Comparison of ENCODE assay signal across 8 mouse cellular contexts in genomic region chrX:36598390-36598810, GRCm38 (mm10). TPM values are rescaled to one million over a fixed set of nuclear protein-coding genes. Genes with fewer than 3 reads are reported as not detected.
A peak's percentile ranks its signal among the peaks of the same experiment; 100 is the strongest.
DNase-seq lines count a peak whose midpoint lies in the region; ATAC-seq and TF ChIP-seq lines count a peak whose summit lies in the region.

No protein-coding gene starts in this region.

- no peaks in the 10 kb centered on the region for H3K27me3 ChIP-seq in embryonic facial prominence, embryonic 11.5 days (ENCODE audit: control insufficient read depth, insufficient read depth, low read length)
- H3K27me3 ChIP-seq in hindbrain, postnatal 0 days (ENCODE audit: insufficient read depth, low read length), result no peaks in the 10 kb centered on the region
- H3K27me3 ChIP-seq in midbrain, postnatal 0 days (ENCODE audit: insufficient read depth, low read length), result no peaks in the 10 kb centered on the region

- WGBS in embryonic facial prominence, embryonic 11.5 days, result 22% methylated on average over 33 of the region's 41 CpGs
- WGBS in hindbrain, postnatal 0 days, result 37% methylated on average over 34 of the region's 41 CpGs
- 24% methylated on average over 32 of the region's 41 CpGs for WGBS in midbrain, postnatal 0 days

- ATAC-seq in embryonic facial prominence, embryonic 11.5 days (replicated peaks; ENCODE audit: insufficient number of reproducible peaks, low FRiP score, low TSS enrichment, low read depth), result peak; percentile 50; the same call in 1 of the 2 replicates
- ATAC-seq in hindbrain, postnatal 0 days, result peak; percentile 48
- peak; percentile 68 for ATAC-seq in midbrain, postnatal 0 days (ENCODE audit: low FRiP score)

- H3K36me3 ChIP-seq in embryonic facial prominence, embryonic 11.5 days (replicated peaks; ENCODE audit: control insufficient read depth, insufficient read depth, low read depth, low read length), result no peaks in the 10 kb centered on the region
- no peaks in the 10 kb centered on the region for H3K36me3 ChIP-seq in hindbrain, postnatal 0 days (ENCODE audit: insufficient read depth, low read length)
- no peaks in the 10 kb centered on the region for H3K36me3 ChIP-seq in midbrain, postnatal 0 days (ENCODE audit: insufficient read depth, low read length)

- no peaks in the 10 kb centered on the region for H3K4me1 ChIP-seq in embryonic facial prominence, embryonic 11.5 days (ENCODE audit: control insufficient read depth, insufficient read depth, low read length)
- H3K4me1 ChIP-seq in hindbrain, postnatal 0 days (ENCODE audit: insufficient read depth, low read length), result no peaks in the 10 kb centered on the region
- no peaks in the 10 kb centered on the region for H3K4me1 ChIP-seq in midbrain, postnatal 0 days (ENCODE audit: insufficient read depth, low read length)

- intact Hi-C loops in left cerebral cortex, adult 2 months (cut with DNase I), result no loop called here

- no peak for TF ChIP-seq CTCF in left cerebral cortex, adult 2 months (IDR thresholded peaks at IDR 0.05)
- TF ChIP-seq CTCF in hindbrain, postnatal 0 days (IDR thresholded peaks at IDR 0.05; ENCODE audit: low read depth), result no peak
- TF ChIP-seq CTCF in midbrain, postnatal 0 days (IDR thresholded peaks at IDR 0.05), result no peak

- no peaks in the 10 kb centered on the region for H3K9me3 ChIP-seq in embryonic facial prominence, embryonic 11.5 days (replicated peaks; ENCODE audit: control insufficient read depth, low read length)
- no peaks in the 10 kb centered on the region for H3K9me3 ChIP-seq in hindbrain, postnatal 0 days (ENCODE audit: low read length)
- no peaks in the 10 kb centered on the region for H3K9me3 ChIP-seq in midbrain, postnatal 0 days (ENCODE audit: low read length)

- H3K4me2 ChIP-seq in embryonic facial prominence, embryonic 11.5 days (ENCODE audit: low read depth, low read length), result peak overlapping the region; percentile 32
- peak overlapping the region; percentile 57 for H3K4me2 ChIP-seq in hindbrain, postnatal 0 days (ENCODE audit: low read depth, low read length)
- peak overlapping the region; percentile 49 for H3K4me2 ChIP-seq in midbrain, postnatal 0 days (ENCODE audit: low read depth, low read length, poor library complexity, severe bottlenecking)

- DNase-seq in left cerebral cortex, adult 2 months (ENCODE audit: extremely low spot score in 1 of 2, low spot score in 2 of 2), result no peak
- DNase-seq in left cerebral cortex, adult 9 months (ENCODE audit: low spot score in 2 of 2), result no peak
- DNase-seq in embryonic facial prominence, embryonic 11.5 days (ENCODE audit: low spot score), result peak; percentile 22
- peak; percentile 26 for DNase-seq in hindbrain, postnatal 0 days (ENCODE audit: low spot score)
- no peak for DNase-seq in midbrain, postnatal 0 days (ENCODE audit: low spot score)
- DNase-seq in testis, postnatal 14 days (ENCODE audit: low spot score), result no peak
- DNase-seq in cerebellum, adult 11-12 months, result no peak
- no peak for DNase-seq in B cell, adult 2 months

- H3K27ac ChIP-seq in left cerebral cortex, adult 2 months, result peak overlapping the region; percentile 85
- peak overlapping the region; percentile 68; the same call in 1 of the 2 replicates for H3K27ac ChIP-seq in embryonic facial prominence, embryonic 11.5 days (replicated peaks; ENCODE audit: low read depth, low read length)
- peak overlapping the region; percentile 86 for H3K27ac ChIP-seq in hindbrain, postnatal 0 days
- H3K27ac ChIP-seq in midbrain, postnatal 0 days (ENCODE audit: low read depth, low read length), result peak overlapping the region; percentile 88

- peak overlapping the region; percentile 78 for H3K9ac ChIP-seq in embryonic facial prominence, embryonic 11.5 days (replicated peaks; ENCODE audit: low read length)
- peak overlapping the region; percentile 82 for H3K9ac ChIP-seq in hindbrain, postnatal 0 days (replicated peaks; ENCODE audit: low read length)
- H3K9ac ChIP-seq in midbrain, postnatal 0 days (replicated peaks; ENCODE audit: low read length, poor library complexity, severe bottlenecking), result peak overlapping the region; percentile 81

- H3K4me3 ChIP-seq in left cerebral cortex, adult 2 months, result peak overlapping the region; percentile 66
- H3K4me3 ChIP-seq in embryonic facial prominence, embryonic 11.5 days (ENCODE audit: low read depth, low read length), result peak overlapping the region; percentile 66
- peak overlapping the region; percentile 62 for H3K4me3 ChIP-seq in hindbrain, postnatal 0 days (ENCODE audit: low read length)
- H3K4me3 ChIP-seq in midbrain, postnatal 0 days (ENCODE audit: low read depth, low read length), result peak overlapping the region; percentile 63

RNA-seq across cellular contexts. Expression of gene Pgrmc1, which starts 0.4 kb away (rescaled TPM):
- total RNA-seq in left cerebral cortex, adult 2 months (2021), result 100 to 1,000 TPM; 281 to 282 TPM
- polyA plus RNA-seq in embryonic facial prominence, embryonic 11.5 days (2014; fragmentation: Nextera tagmentation; extraction: Ambion mirVana), result 442 and 449 TPM in 2 replicates
- total RNA-seq in hindbrain, postnatal 0 days (2014; rRNA removed), result 335 and 360 TPM in 2 replicates
- 619 and 625 TPM in 2 replicates for polyA plus RNA-seq in hindbrain, postnatal 0 days (2015; fragmentation: Nextera tagmentation; extraction: Ambion mirVana)
- total RNA-seq in midbrain, postnatal 0 days (2014; rRNA removed), result 521 and 534 TPM in 2 replicates
- polyA plus RNA-seq in midbrain, postnatal 0 days (2015; fragmentation: Nextera tagmentation; extraction: Ambion mirVana), result 763 and 773 TPM in 2 replicates

RNA-seq across cellular contexts. Expression of gene Akap17b, which starts 46.8 kb away (rescaled TPM):
- 10 to 100 TPM; 12.3 to 13.1 TPM for total RNA-seq in left cerebral cortex, adult 2 months (2021)
- polyA plus RNA-seq in embryonic facial prominence, embryonic 11.5 days (2014; fragmentation: Nextera tagmentation; extraction: Ambion mirVana), result 2.5 and 3.1 TPM in 2 replicates
- total RNA-seq in hindbrain, postnatal 0 days (2014; rRNA removed), result 5.9 and 7.3 TPM in 2 replicates
- polyA plus RNA-seq in hindbrain, postnatal 0 days (2015; fragmentation: Nextera tagmentation; extraction: Ambion mirVana), result 4.8 and 5.1 TPM in 2 replicates
- total RNA-seq in midbrain, postnatal 0 days (2014; rRNA removed), result 9.8 TPM in 2 replicates
- polyA plus RNA-seq in midbrain, postnatal 0 days (2015; fragmentation: Nextera tagmentation; extraction: Ambion mirVana), result 4.9 and 5.3 TPM in 2 replicates

Comparison
In these comparisons a context has a peak if more than half of its experiments do, and no peak if none do; other contexts are left out.
1. DNase-seq: peak in embryonic facial prominence, embryonic 11.5 days (single experiment) and hindbrain, postnatal 0 days (single experiment); none in left cerebral cortex, adult 2 months (0 of 2), left cerebral cortex, adult 9 months (0 of 2), midbrain, postnatal 0 days (single experiment), testis, postnatal 14 days (single experiment), cerebellum, adult 11-12 months (single experiment) and B cell, adult 2 months (0 of 2).
2. Peak in every context shown above with its lines, with median percentiles within 50 percentile points of each other: H3K27ac ChIP-seq, H3K4me3 ChIP-seq, ATAC-seq, H3K4me2 ChIP-seq and H3K9ac ChIP-seq.